Mouse (Mus musculus) CH12.LX (cell line): ENCODE measurements around the gene Irs2. TPM values are rescaled to one million over a fixed set of nuclear protein-coding genes. Genes with fewer than 3 reads are reported as not detected.

Source experiments
- DNase-seq: peaks from one replicate; pipeline ENCODE4 v3.0.0-alpha.2; 2013; ENCODE audit errors: extremely low read depth
- H3K27ac ChIP-seq: 2 replicates; pipeline ENCODE4 v1.5.1; 2012; ENCODE audit warnings: low read depth, mild to moderate bottlenecking, control low read depth, moderate library complexity; ENCODE audit not compliant: insufficient read depth
- H3K27me3 ChIP-seq: replicated peaks from 2 replicates; pipeline ENCODE3; 2012; ENCODE audit warnings: inconsistent platforms
- H3K36me3 ChIP-seq, 2 experiments: replicated peaks in 1 of 2; 2 replicates each; pipeline versions ENCODE3 to v1.6.1; 2012; ENCODE audit warnings: inconsistent platforms in 1 of 2, low read length in 1 of 2, mild to moderate bottlenecking in 1 of 2, mixed read lengths in 1 of 2, moderate library complexity in 1 of 2; ENCODE audit not compliant: control insufficient read depth in 1 of 2, insufficient read depth in 1 of 2
- H3K4me1 ChIP-seq, 2 experiments: 2 replicates each; pipeline ENCODE4 v1.6.1; 2012; ENCODE audit warnings: inconsistent platforms in 1 of 2, moderate library complexity in 1 of 2; ENCODE audit not compliant: insufficient read depth in 2 of 2, control insufficient read depth in 1 of 2
- H3K4me2 ChIP-seq: 2 replicates; pipeline ENCODE4 v1.6.1; 2012; ENCODE audit warnings: low read depth, mild to moderate bottlenecking, control low read depth; ENCODE audit not compliant: poor library complexity, insufficient read depth, severe bottlenecking
- H3K4me3 ChIP-seq, 3 experiments: fragments of 150-350 bp in 1 of 3; sonication (generic) in 1 of 3; replicated peaks in 1 of 3; 2 replicates each; pipeline versions ENCODE3 to v1.5.1; 2011 to 2012; ENCODE audit warnings: low read depth in 2 of 3, low read length in 2 of 3, mild to moderate bottlenecking in 2 of 3, moderate library complexity in 2 of 3, control low read depth in 1 of 3, improper control_type of control experiment in 1 of 3, inconsistent platforms in 1 of 3, mixed read lengths in 1 of 3; ENCODE audit not compliant: poor library complexity in 1 of 3
- H3K79me2 ChIP-seq: replicated peaks from 2 replicates; pipeline ENCODE4 v1.6.1; 2012; ENCODE audit warnings: mild to moderate bottlenecking, moderate library complexity; ENCODE audit not compliant: control insufficient read depth, poor library complexity, insufficient read depth, severe bottlenecking; ENCODE audit errors: extremely low read depth
- H3K9ac ChIP-seq: 2 replicates; pipeline ENCODE4 v1.6.1; 2012; ENCODE audit warnings: low read depth, mild to moderate bottlenecking, control low read depth, moderate library complexity; ENCODE audit not compliant: insufficient read depth
- H3K9me3 ChIP-seq: replicated peaks from 2 replicates; pipeline ENCODE3; 2012; ENCODE audit warnings: low read length, inconsistent platforms, mixed read lengths
- BHLHE40 ChIP-seq: IDR thresholded peaks from 2 replicates; pipeline ENCODE4 v1.6.1; 2011; ENCODE audit warnings: mild to moderate bottlenecking, low read depth, low read length, improper control_type of control experiment
- CHD1 ChIP-seq: IDR thresholded peaks from 2 replicates; pipeline ENCODE4 v1.6.1; 2012; ENCODE audit warnings: low read depth, low read length, improper control_type of control experiment, inconsistent platforms
- CHD2 ChIP-seq: IDR thresholded peaks from 2 replicates; pipeline ENCODE4 v1.6.1; 2011; ENCODE audit warnings: low read length, improper control_type of control experiment
- CTCF ChIP-seq, 2 experiments: IDR thresholded peaks in 1 of 2; conservative IDR thresholded peaks in 1 of 2; 2 replicates each; pipeline ENCODE4 v1.5.1; 2011 to 2012; ENCODE audit warnings: low read depth in 2 of 2, low read length in 2 of 2, improper control_type of control experiment in 1 of 2, inconsistent platforms in 1 of 2, mild to moderate bottlenecking in 1 of 2, moderate library complexity in 1 of 2
- E2F4 ChIP-seq: IDR thresholded peaks from 2 replicates; pipeline ENCODE4 v1.6.1; 2011; ENCODE audit warnings: low read depth, low read length, improper control_type of control experiment; ENCODE audit not compliant: insufficient replicate concordance
- EP300 ChIP-seq: IDR thresholded peaks from 2 replicates; pipeline ENCODE4 v1.6.1; 2011; ENCODE audit warnings: low read length, improper control_type of control experiment
- GABPA ChIP-seq: IDR thresholded peaks from 2 replicates; pipeline ENCODE4 v1.6.1; 2012; ENCODE audit warnings: low read depth, low read length, improper control_type of control experiment, inconsistent platforms; ENCODE audit not compliant: insufficient replicate concordance
- IRF4 ChIP-seq: IDR thresholded peaks from 2 replicates; pipeline ENCODE4 v1.6.1; 2014; ENCODE audit warnings: low read depth, mild to moderate bottlenecking, inconsistent platforms, low read length, improper control_type of control experiment
- MAX ChIP-seq: IDR thresholded peaks from 2 replicates; pipeline ENCODE4 v1.6.1; 2011; ENCODE audit warnings: low read length, improper control_type of control experiment
- NRF1 ChIP-seq: IDR thresholded peaks from 2 replicates; pipeline ENCODE4 v1.6.1; 2014; ENCODE audit warnings: low read depth, mild to moderate bottlenecking, inconsistent platforms, low read length, improper control_type of control experiment, moderate library complexity
- USF1 ChIP-seq: IDR thresholded peaks from 2 replicates; pipeline ENCODE4 v1.6.1; 2014; ENCODE audit warnings: low read depth, mild to moderate bottlenecking, inconsistent platforms, low read length, improper control_type of control experiment
- USF2 ChIP-seq: conservative IDR thresholded peaks from 2 replicates; pipeline ENCODE4 v1.6.1; 2011; ENCODE audit warnings: low read depth, low read length, improper control_type of control experiment
- ZMIZ1 ChIP-seq: IDR thresholded peaks from 2 replicates; pipeline ENCODE4 v1.6.1; 2012; ENCODE audit warnings: low read depth, mild to moderate bottlenecking, inconsistent platforms, low read length, improper control_type of control experiment
- dilution Hi-C: fragments of 300-500 bp; cut with MboI; formaldehyde crosslinking; loops from 2 replicates; pipeline ENCODE4 v1.14.3; 2020; ENCODE audit warnings: low sequenced_read_pairs; ENCODE audit not compliant: extremely low pct_unique_long_range_greater_than_20kb, extremely low pct_ligation_motif_present
- in situ Hi-C: fragments of 300-500 bp; cut with MboI; formaldehyde crosslinking; loops from 3 replicates; pipeline ENCODE4 v1.14.3; 2019; ENCODE audit warnings: low sequenced_read_pairs, low pct_ligation_motif_present, low pct_unique_long_range_greater_than_20kb, mixed read lengths
- polyA plus RNA-seq: library from polyadenylated mRNA; unstranded; fragments of >175 nt; gene quantifications from 2 replicates; pipeline ENCODE4 v1.2.1, GENCODE M21; 2012; ENCODE audit warnings: low read depth; ENCODE audit not compliant: insufficient read length
- total RNA-seq, 2 experiments: library from RNA; depleted of rRNA; stranded (reverse); fragments of 300-350 nt in 1 of 2; fragments of >200 nt in 1 of 2; gene quantifications; 2 replicates each; pipeline ENCODE4 v1.2.3; 2012 to 2014

The Irs2 gene
- total and polyA plus RNA-seq, 3 experiments: 0.24 to 1.1 TPM; not detected in 1

DNA sequence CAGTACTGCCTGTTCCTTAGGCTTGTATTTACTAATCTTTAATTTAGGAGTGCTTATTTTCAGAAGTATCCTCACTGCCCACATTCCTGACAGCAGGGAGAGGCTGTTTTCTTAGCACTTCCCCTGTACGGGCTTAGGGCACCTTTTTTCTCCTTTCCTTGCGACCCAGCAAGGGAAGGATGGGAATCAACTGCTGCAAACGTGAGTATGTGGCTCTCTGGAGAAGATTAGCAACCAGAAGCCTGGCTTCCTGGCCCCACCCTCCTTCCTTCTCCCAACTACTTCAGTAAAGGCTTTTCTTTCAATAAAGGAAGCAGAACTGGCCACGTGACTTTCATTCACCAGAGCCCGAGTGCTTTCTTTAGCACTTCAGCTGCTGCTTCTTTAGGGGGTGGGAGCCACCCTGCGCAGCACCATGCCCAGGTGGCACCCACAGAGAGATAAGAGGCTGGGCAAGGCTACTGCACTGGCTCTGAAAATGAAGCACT lies 7.2 kb downstream of the Irs2 start:
- H3K36me3 ChIP-seq: no peaks in the 10 kb centered on the region
- dilution Hi-C loops: no loop called here
- no peak overlapping the region for H3K27ac ChIP-seq
- H3K4me3 ChIP-seq: no peak overlapping the region
- in situ Hi-C loops: no loop called here
- no peak for DNase-seq
- no peaks in the 10 kb centered on the region for H3K9me3 ChIP-seq
- H3K9ac ChIP-seq: no peak overlapping the region
- H3K4me1 ChIP-seq: peaks cover 11 to 13% of the 10 kb centered on the region in 2 experiments
- peak; percentile 66 for TF ChIP-seq USF1
- TF ChIP-seq BHLHE40: 0 out of 2 replicates have a peak, but pooled peaks have one; percentile 11
- TF ChIP-seq IRF4: no peak
- no peak for TF ChIP-seq MAX
- TF ChIP-seq CTCF (conservative IDR thresholded peaks at IDR 0.05 in 1 of 2, IDR thresholded peaks at IDR 0.05 in 1 of 2; ENCODE audit: low read depth in 2 of 2, low read length in 2 of 2): no peak
- TF ChIP-seq CHD2: no peak
- TF ChIP-seq USF2: peak; percentile 57
- no peak for TF ChIP-seq ZMIZ1
- no peak for TF ChIP-seq EP300
- no peak for TF ChIP-seq GABPA
- no peak for TF ChIP-seq NRF1
- no peaks in the 10 kb centered on the region for H3K27me3 ChIP-seq
- H3K4me2 ChIP-seq: 0 out of 2 replicates have a peak overlapping the region, but pooled peaks have one; percentile 32
- H3K79me2 ChIP-seq: no peaks in the 10 kb centered on the region; the same call in 1 of the 2 replicates

DNA sequence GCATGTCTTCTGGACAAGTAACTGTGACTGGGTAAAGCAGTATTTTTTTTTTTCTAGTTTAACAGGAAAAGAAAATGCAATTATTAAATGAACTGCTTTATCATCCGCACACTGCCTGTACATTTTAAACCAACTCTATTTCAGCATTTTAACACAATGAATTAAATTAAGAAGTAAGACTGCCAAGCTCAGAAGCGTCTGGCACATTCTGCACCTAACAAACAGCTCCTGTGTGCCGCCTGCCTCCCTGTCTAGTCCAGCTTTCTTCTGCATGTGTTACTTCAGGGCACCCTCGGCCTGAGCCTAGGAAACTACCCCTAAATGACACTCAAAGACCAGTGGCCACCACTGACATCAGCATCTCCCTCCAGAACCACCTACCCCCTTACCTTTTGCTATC lies 8.7 kb downstream of the Irs2 start:
- DNase-seq: no peak
- H3K4me1 ChIP-seq: peaks cover 11 to 13% of the 10 kb centered on the region in 2 experiments
- TF ChIP-seq NRF1: no peak
- no peak for TF ChIP-seq CHD1
- TF ChIP-seq, all 38 proteins: peak for 0

DNA sequence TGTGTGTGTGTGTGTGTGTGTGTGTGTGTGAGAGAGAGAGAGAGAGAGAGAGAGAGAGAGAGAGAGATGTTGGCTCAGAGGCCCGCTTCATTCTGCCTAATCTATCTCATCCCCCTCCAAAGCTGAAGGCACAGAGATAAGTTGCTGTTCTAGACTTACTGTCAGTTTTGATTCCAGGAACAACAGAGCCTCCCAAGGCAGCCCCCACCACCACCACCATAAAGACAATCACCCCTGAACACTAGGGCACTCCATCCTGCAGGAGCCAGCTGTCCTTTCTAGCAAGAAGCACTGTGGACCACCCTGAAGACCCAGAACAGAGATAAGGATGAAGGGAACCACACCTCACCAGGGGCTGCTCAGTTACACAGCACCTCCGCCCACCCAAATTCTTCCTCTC lies 12.0 kb downstream of the Irs2 start:
- no peak overlapping the region for H3K27ac ChIP-seq
- in situ Hi-C loops: no loop called here

More for the DNA sequence above, 8.7 kb downstream of the Irs2 start:
- no peak overlapping the region for H3K4me2 ChIP-seq
- no peak overlapping the region for H3K9ac ChIP-seq
- no peaks in the 10 kb centered on the region for H3K27me3 ChIP-seq
- no peaks in the 10 kb centered on the region for H3K9me3 ChIP-seq
- H3K36me3 ChIP-seq: no peaks in the 10 kb centered on the region
- no peak overlapping the region for H3K27ac ChIP-seq
- no peaks in the 10 kb centered on the region; the same call in 1 of the 2 replicates for H3K79me2 ChIP-seq
- no peak overlapping the region for H3K4me3 ChIP-seq
- in situ Hi-C loops: no loop called here
- dilution Hi-C loops: no loop called here

More for the DNA sequence above, 12.0 kb downstream of the Irs2 start:
- Histone ChIP-seq H3K36me3 (no peaks in the 10 kb centered on the region), H3K4me2 (no peak overlapping the region), H3K4me3 (no peak overlapping the region), H3K4me1 (peaks cover 0 to 7% of the 10 kb centered on the region in 2 experiments; a peak in 2 of 4 replicates), H3K27me3 (no peaks in the 10 kb centered on the region), H3K79me2 (no peaks in the 10 kb centered on the region; the same call in 1 of the 2 replicates), H3K9ac (no peak overlapping the region), H3K9me3 (no peaks in the 10 kb centered on the region)
- no peak for DNase-seq
- TF ChIP-seq E2F4 (no peak), USF2 (no peak)
- dilution Hi-C loops: no loop called here
